Mouse (Mus musculus) intestine, embryonic 14.5 days (tissue): ENCODE data around the gene Tmub2. TPM values are rescaled to one million over a fixed set of nuclear protein-coding genes. Genes with fewer than 3 reads are reported as not detected.

Source experiments
- ATAC-seq: fragments of 200-750 bp; cut with Nextera tagmentation; replicated peaks from 2 replicates; pipeline ENCODE4 v1.8.0; 2017; ENCODE audit warnings: low read depth, moderate number of reproducible peaks, moderate TSS enrichment, moderate library complexity; ENCODE audit not compliant: low FRiP score, low TSS enrichment
- DNase-seq: peaks from one replicate; pipeline ENCODE4 v3.0.0-alpha.2; 2018; ENCODE audit warnings: low spot score
- H3K27ac ChIP-seq: fragments of 300-500 bp; sonication (generic); 2 replicates; pipeline ENCODE4 v1.5.1; 2014; ENCODE audit warnings: low read depth, mild to moderate bottlenecking, control low read depth
- H3K27me3 ChIP-seq: fragments of 300-500 bp; sonication (generic); replicated peaks from 2 replicates; pipeline ENCODE4 v1.6.1; 2014; ENCODE audit warnings: low read length, control low read depth; ENCODE audit not compliant: control insufficient read depth, insufficient read depth
- H3K36me3 ChIP-seq: fragments of 300-500 bp; sonication (generic); 2 replicates; pipeline ENCODE4 v1.6.1; 2014; ENCODE audit warnings: low read length, control low read depth; ENCODE audit not compliant: control insufficient read depth, insufficient read depth
- H3K4me1 ChIP-seq: fragments of 300-500 bp; sonication (generic); replicated peaks from 2 replicates; pipeline ENCODE4 v1.6.1; 2014; ENCODE audit warnings: low read length, control low read depth, mixed read lengths; ENCODE audit not compliant: control insufficient read depth, insufficient read depth
- H3K4me2 ChIP-seq: fragments of 300-500 bp; sonication (generic); 2 replicates; pipeline ENCODE4 v1.6.1; 2014; ENCODE audit warnings: low read length
- H3K4me3 ChIP-seq: fragments of 300-500 bp; sonication (generic); 2 replicates; pipeline ENCODE4 v1.5.1; 2014; ENCODE audit warnings: low read depth, low read length, control low read depth, mixed read lengths
- H3K9ac ChIP-seq: fragments of 300-500 bp; sonication (generic); 2 replicates; pipeline ENCODE4 v1.6.1; 2014; ENCODE audit warnings: mild to moderate bottlenecking, low read length
- H3K9me3 ChIP-seq: fragments of 300-500 bp; sonication (generic); 2 replicates; pipeline ENCODE4 v1.6.1; 2016; ENCODE audit warnings: low read length, control low read depth; ENCODE audit not compliant: control insufficient read depth
- WGBS: fragments of 180-500 bp; shearing (Covaris S2); extraction: QIAGEN DNeasy Blood & Tissue Kit; methylation state at CpG from one replicate; pipeline ENCODE4 v1.1.7; 2014; 5-methylcytosine and 5-hydroxymethylcytosine counted together
- polyA plus RNA-seq: library from polyadenylated mRNA; unstranded; fragments of >200 nt; fragmentation: Nextera tagmentation; extraction: Ambion mirVana; gene quantifications from 2 replicates; pipeline ENCODE4 v1.2.1, GENCODE M21; 2014

Gene Tmub2
- polyA plus RNA-seq, 1 experiment from 2014 or later, result 50.5 TPM

DNA sequence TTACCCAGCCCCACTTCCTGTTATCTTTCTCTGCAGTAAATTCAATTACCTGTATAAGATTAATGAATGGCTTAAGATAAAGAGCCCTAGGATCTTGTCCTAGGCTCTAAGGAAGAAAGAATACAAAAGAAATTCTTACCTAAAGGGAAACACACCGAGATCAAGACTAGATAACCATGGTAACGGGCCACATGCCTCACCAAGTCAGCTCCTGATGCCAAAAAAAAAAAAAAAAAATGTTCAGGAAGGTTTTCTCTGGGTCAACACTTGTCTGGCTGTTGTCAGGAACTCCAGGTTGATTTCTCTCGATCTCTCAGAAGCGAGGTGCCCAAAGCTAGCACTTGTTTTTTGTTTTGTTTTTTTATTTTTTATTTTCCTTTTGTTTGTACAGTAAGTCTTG lies 49.3 kb downstream of the Tmub2 start:
- 54% methylated on average over 4 of the region's 4 CpGs for WGBS
- Histone ChIP-seq H3K27me3 (no peaks in the 10 kb centered on the region), H3K9me3 (no peaks in the 10 kb centered on the region), H3K36me3 (no peaks in the 10 kb centered on the region), H3K27ac (no peak overlapping the region), H3K4me2 (no peak overlapping the region), H3K9ac (no peak overlapping the region), H3K4me1 (0 out of 2 replicates have a peak, but pooled peaks cover 4% of the 10 kb centered on the region), H3K4me3 (no peak overlapping the region)
- ATAC-seq (no peak), DNase-seq (no peak)

DNA sequence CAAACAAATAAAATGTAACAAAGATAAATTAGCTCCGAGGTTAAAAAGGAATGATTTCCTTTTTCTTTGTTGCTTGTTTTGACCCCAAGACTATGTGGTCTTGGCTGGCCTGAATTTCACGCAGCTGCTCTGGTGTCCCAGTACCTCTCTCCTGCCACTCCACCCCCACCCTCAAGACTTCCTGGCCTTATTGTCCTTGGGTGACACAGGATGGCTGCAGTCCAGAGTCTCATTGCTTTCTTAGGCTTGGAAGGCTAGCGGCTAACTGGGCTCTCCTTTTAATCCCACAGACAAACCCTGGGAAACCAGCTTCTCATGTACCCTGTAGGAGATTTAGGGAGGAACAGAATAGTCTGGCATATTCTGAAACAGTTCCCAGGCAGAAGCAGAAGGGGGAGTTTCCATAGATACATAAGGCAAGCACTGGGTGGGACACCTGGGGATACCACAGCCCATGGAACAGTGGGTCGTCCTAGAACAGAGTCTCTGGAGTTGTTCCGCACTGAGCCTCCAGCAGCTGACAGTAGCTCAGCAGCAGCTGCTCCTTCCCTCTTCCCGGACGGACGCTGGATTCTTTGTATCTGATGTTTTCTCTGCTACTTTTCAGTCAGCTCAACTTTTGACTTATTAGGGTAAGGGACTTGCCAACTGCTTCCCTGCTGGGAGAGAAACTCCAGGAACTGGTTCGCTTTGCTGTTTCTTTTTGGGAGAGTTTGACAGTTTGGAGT lies 50.4 kb downstream of the Tmub2 start:
- H3K4me3 ChIP-seq, result no peak overlapping the region
- ATAC-seq (no peak), DNase-seq (no peak)
- no peaks in the 10 kb centered on the region for H3K36me3 ChIP-seq
- no peaks in the 10 kb centered on the region for H3K9me3 ChIP-seq
- H3K27me3 ChIP-seq, result no peaks in the 10 kb centered on the region
- WGBS, result 28% methylated on average over 9 of the region's 9 CpGs
- peaks cover 9% of the 10 kb centered on the region; the same call in 1 of the 2 replicates for H3K4me1 ChIP-seq
- H3K4me2 ChIP-seq, result no peak overlapping the region
- no peak overlapping the region; the same call in 1 of the 2 replicates for H3K27ac ChIP-seq
- H3K9ac ChIP-seq, result no peak overlapping the region

DNA sequence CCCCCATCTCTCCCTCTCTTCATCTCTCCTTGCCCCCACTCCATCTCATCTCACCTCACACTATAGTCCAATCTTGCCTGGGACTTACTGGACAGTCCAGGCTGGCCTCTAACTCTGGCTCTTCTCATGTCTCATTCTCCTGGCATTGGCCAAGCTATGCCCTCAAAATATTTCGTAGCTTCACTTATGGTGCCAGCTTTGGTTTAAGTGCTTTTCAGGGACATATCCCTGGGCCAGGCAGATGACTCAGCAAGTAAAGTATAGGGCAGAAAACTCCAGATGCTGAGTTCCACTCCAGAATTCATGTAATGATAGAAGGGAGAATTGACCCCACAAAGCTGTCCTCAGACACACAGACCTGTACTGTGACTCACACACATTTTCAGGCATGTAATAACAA lies 51.5 kb downstream of the Tmub2 start:
- no peak overlapping the region for H3K4me2 ChIP-seq
- WGBS, result 83% methylated on average over 1 of the region's 1 CpGs
- H3K9ac ChIP-seq, result no peak overlapping the region
- no peaks in the 10 kb centered on the region for H3K9me3 ChIP-seq
- peaks cover 9% of the 10 kb centered on the region; the same call in 1 of the 2 replicates for H3K4me1 ChIP-seq
- no peak overlapping the region for H3K4me3 ChIP-seq
- no peak overlapping the region for H3K27ac ChIP-seq
- no peak for ATAC-seq
- H3K27me3 ChIP-seq, result no peaks in the 10 kb centered on the region
- no peaks in the 10 kb centered on the region for H3K36me3 ChIP-seq
- DNase-seq, result no peak

DNA sequence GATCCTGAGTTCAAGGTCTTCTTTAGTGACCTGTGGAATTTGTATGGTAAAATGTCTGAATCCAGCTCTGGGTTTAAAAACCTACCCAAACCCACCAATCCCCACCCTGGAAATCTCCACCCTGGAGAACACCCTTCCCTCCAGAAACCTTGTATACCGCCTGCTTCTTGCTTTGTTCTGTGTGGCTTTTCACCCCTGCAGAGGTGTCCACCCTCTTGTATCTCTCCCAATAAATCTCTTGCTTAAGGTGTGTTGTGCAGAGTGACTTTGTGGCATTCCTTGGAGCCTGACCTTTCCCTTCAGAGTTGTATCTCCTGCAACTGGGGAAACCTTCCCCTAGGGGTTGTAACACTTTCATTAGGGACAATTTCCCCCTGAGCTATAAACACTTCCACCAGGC lies 53.2 kb downstream of the Tmub2 start:
- Histone ChIP-seq H3K4me1 (peaks cover 9% of the 10 kb centered on the region; the same call in 1 of the 2 replicates), H3K27ac (no peak overlapping the region), H3K9ac (no peak overlapping the region), H3K4me3 (no peak overlapping the region), H3K9me3 (no peaks in the 10 kb centered on the region), H3K36me3 (no peaks in the 10 kb centered on the region), H3K27me3 (no peaks in the 10 kb centered on the region), H3K4me2 (no peak overlapping the region)
- DNase-seq, result no peak
- no peak for ATAC-seq
- 50% methylated on average over 1 of the region's 1 CpGs for WGBS

DNA sequence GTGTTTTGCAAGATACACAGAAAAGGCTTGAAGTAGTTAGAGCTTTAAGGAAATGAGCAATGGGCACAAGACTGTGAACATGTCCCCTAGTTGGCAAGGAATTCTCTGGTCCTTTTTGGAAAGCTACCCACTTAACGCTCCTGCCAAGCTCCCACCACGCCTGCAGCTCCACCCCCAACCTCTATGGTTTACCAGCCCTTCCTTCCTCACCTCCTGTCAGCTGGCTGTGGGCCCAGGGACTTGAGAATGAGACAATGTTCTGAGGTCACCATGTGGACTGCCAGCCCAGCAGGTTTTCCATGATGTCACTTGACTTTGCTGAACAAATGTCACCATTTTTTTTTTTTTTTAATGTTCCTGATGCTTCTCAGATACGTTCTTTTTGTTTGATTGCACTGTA lies 53.8 kb downstream of the Tmub2 start:
- ATAC-seq (no peak), DNase-seq (no peak)
- 41% methylated on average over 3 of the region's 3 CpGs for WGBS

More for the DNA sequence above, 53.8 kb downstream of the Tmub2 start:
- H3K9ac ChIP-seq, result no peak overlapping the region
- H3K36me3 ChIP-seq, result no peaks in the 10 kb centered on the region
- no peak overlapping the region for H3K4me2 ChIP-seq
- H3K27ac ChIP-seq, result no peak overlapping the region
- no peak overlapping the region for H3K4me3 ChIP-seq
- no peaks in the 10 kb centered on the region for H3K9me3 ChIP-seq
- no peaks in the 10 kb centered on the region for H3K27me3 ChIP-seq
- peaks cover 9% of the 10 kb centered on the region; the same call in 1 of the 2 replicates for H3K4me1 ChIP-seq

Other genes starting within 250 kb of the Tmub2 start
- 0.31 and 0.51 TPM in 2 replicates for gene Cd300lg, start 243.4 kb upstream of the Tmub2 start, polyA plus RNA-seq
- gene Mpp2, start 196.4 kb upstream of the Tmub2 start, polyA plus RNA-seq, result 7.0 TPM in 2 replicates
- 2.0 TPM in 1 of 2 replicates, not detected in the other for gene Ppy, start 183.6 kb upstream of the Tmub2 start, polyA plus RNA-seq
- gene Pyy, start 177.1 kb upstream of the Tmub2 start, polyA plus RNA-seq, result 41.5 TPM in 1 of 2 replicates, not detected in the other
- 1.7 and 3.4 TPM in 2 replicates for gene Nags, start 139.4 kb upstream of the Tmub2 start, polyA plus RNA-seq
- 22.6 and 27.1 TPM in 2 replicates for gene Tmem101, start 128.5 kb upstream of the Tmub2 start, polyA plus RNA-seq
- gene Lsm12, start 99.6 kb upstream of the Tmub2 start, polyA plus RNA-seq, result 88.4 and 89.9 TPM in 2 replicates
- 36.0 and 37.4 TPM in 2 replicates for gene G6pc3, start 95.3 kb upstream of the Tmub2 start, polyA plus RNA-seq
- gene Hdac5, start 54.8 kb upstream of the Tmub2 start, polyA plus RNA-seq, result 45.4 and 53.2 TPM in 2 replicates
- gene BC030867, start 36.0 kb upstream of the Tmub2 start, polyA plus RNA-seq, result 16.5 and 16.6 TPM in 2 replicates
- gene Asb16, start 16.2 kb upstream of the Tmub2 start, polyA plus RNA-seq, result 0.08 and 0.16 TPM in 2 replicates
- gene Atxn7l3, start 11.7 kb downstream of the Tmub2 start, polyA plus RNA-seq, result 17.5 and 18.1 TPM in 2 replicates
- 85.5 and 86.0 TPM in 2 replicates for gene Ubtf, start 34.8 kb downstream of the Tmub2 start, polyA plus RNA-seq
- gene Slc4a1, start 81.3 kb downstream of the Tmub2 start, polyA plus RNA-seq, result 1.8 and 2.8 TPM in 2 replicates
- 7.6 and 10.0 TPM in 2 replicates for gene Rundc3a, start 108.5 kb downstream of the Tmub2 start, polyA plus RNA-seq
- gene Slc25a39, start 123.0 kb downstream of the Tmub2 start, polyA plus RNA-seq, result 281 and 296 TPM in 2 replicates
- gene Grn, start 145.4 kb downstream of the Tmub2 start, polyA plus RNA-seq, result 115 and 116 TPM in 2 replicates
- gene Fam171a2, start 162.8 kb downstream of the Tmub2 start, polyA plus RNA-seq, result 4.5 and 4.7 TPM in 2 replicates
- 4.9 and 6.4 TPM in 2 replicates for gene Itga2b, start 185.2 kb downstream of the Tmub2 start, polyA plus RNA-seq